Mouse (Mus musculus): ENCODE results near the gene Higd1b. TPM values are rescaled to one million over a fixed set of nuclear protein-coding genes. Genes with fewer than 3 reads are reported as not detected.
A peak's percentile ranks its signal among the peaks of the same experiment; 100 is the strongest.

Higd1b gene
- polyA plus RNA-seq (2015; fragmentation: Nextera tagmentation; extraction: Ambion mirVana), result 0.55 TPM in 1 of 2 replicates, not detected in the other

GRCm38 (mm10) chr11:102835549-102835948, at the start of gene Higd1b:
Gene Higd1b (plus strand): TSS chr11:102835849.
- H3K9ac ChIP-seq, result no peak within 1 kb of the TSS
- no peaks in the 10 kb centered on the region for H3K4me1 ChIP-seq (replicated peaks)
- no peak for ATAC-seq
- WGBS, result 71% methylated on average over 4 of the region's 4 CpGs
- H3K27ac ChIP-seq, result no peak within 1 kb of the TSS
- H3K36me3 ChIP-seq, result peaks cover 22% of the 10 kb centered on the region; the same call in 1 of the 2 replicates
- H3K4me2 ChIP-seq (replicated peaks), result no peak within 1 kb of the TSS
- H3K27me3 ChIP-seq (replicated peaks), result no peaks in the 10 kb centered on the region
- H3K4me3 ChIP-seq (replicated peaks), result no peak within 1 kb of the TSS
- no peaks in the 10 kb centered on the region for H3K9me3 ChIP-seq

- WGBS, result 71% methylated on average over 5 of the region's 5 CpGs
- H3K9ac ChIP-seq, result no peak overlapping the region
- ATAC-seq, result no peak
- no peak overlapping the region for H3K4me3 ChIP-seq (replicated peaks)
- no peak overlapping the region for H3K4me2 ChIP-seq (replicated peaks)
- no peaks in the 10 kb centered on the region for H3K36me3 ChIP-seq
- 0 out of 2 replicates have a peak, but pooled peaks cover 2% of the 10 kb centered on the region for H3K27me3 ChIP-seq (replicated peaks)
- H3K9me3 ChIP-seq, result no peaks in the 10 kb centered on the region
- no peak overlapping the region for H3K27ac ChIP-seq
- peaks cover 9% of the 10 kb centered on the region for H3K4me1 ChIP-seq (replicated peaks)
Observed at GRCm38 (mm10) chr11:102787688-102788177, 47.9 kb upstream of the Higd1b start.

- 40% methylated on average over 14 of the region's 14 CpGs for WGBS
- H3K9ac ChIP-seq, result no peak overlapping the region
- no peak for ATAC-seq
- H3K4me3 ChIP-seq (replicated peaks), result no peak overlapping the region
- H3K27me3 ChIP-seq (replicated peaks), result no peaks in the 10 kb centered on the region
- H3K9me3 ChIP-seq, result no peaks in the 10 kb centered on the region
- no peaks in the 10 kb centered on the region for H3K36me3 ChIP-seq
- no peak overlapping the region for H3K4me2 ChIP-seq (replicated peaks)
- peaks cover 9% of the 10 kb centered on the region for H3K4me1 ChIP-seq (replicated peaks)
- peak overlapping the region; percentile 10; the same call in 1 of the 2 replicates for H3K27ac ChIP-seq
Observed at GRCm38 (mm10) chr11:102791682-102792445, 43.8 kb upstream of the Higd1b start.

GRCm38 (mm10) chr11:102794157-102794556, 41.5 kb upstream of the Higd1b start:
- no peaks in the 10 kb centered on the region for H3K36me3 ChIP-seq
- no peak for ATAC-seq
- no peak overlapping the region for H3K4me3 ChIP-seq (replicated peaks)
- 34% methylated on average over 8 of the region's 8 CpGs for WGBS
- H3K9ac ChIP-seq, result no peak overlapping the region
- no peak overlapping the region for H3K4me2 ChIP-seq (replicated peaks)
- peaks cover 9% of the 10 kb centered on the region for H3K4me1 ChIP-seq (replicated peaks)
- H3K9me3 ChIP-seq, result no peaks in the 10 kb centered on the region
- no peaks in the 10 kb centered on the region for H3K27me3 ChIP-seq (replicated peaks)
- no peak overlapping the region for H3K27ac ChIP-seq

GRCm38 (mm10) chr11:102803453-102803852, 32.2 kb upstream of the Higd1b start:
- no peak for ATAC-seq
- H3K4me1 ChIP-seq (replicated peaks), result 0 out of 2 replicates have a peak, but pooled peaks cover 3% of the 10 kb centered on the region
- H3K36me3 ChIP-seq, result 0 out of 2 replicates have a peak, but pooled peaks cover 7% of the 10 kb centered on the region
- H3K4me2 ChIP-seq (replicated peaks), result no peak overlapping the region
- H3K27ac ChIP-seq, result no peak overlapping the region
- whole genome bisulfite sequencing, result 64% methylated on average over 5 of the region's 5 CpGs
- no peaks in the 10 kb centered on the region for H3K9me3 ChIP-seq
- no peak overlapping the region for H3K4me3 ChIP-seq (replicated peaks)
- no peak overlapping the region for H3K9ac ChIP-seq
- no peaks in the 10 kb centered on the region for H3K27me3 ChIP-seq (replicated peaks)

GRCm38 (mm10) chr11:102808246-102808645, 27.4 kb upstream of the Higd1b start:
- 59% methylated on average over 5 of the region's 5 CpGs for WGBS
- H3K9ac ChIP-seq, result no peak overlapping the region
- no peak for ATAC-seq

GRCm38 (mm10) chr11:102810721-102811485, 24.7 kb upstream of the Higd1b start:
- H3K9ac ChIP-seq, result no peak overlapping the region
- H3K27ac ChIP-seq, result no peak overlapping the region
- no peak for ATAC-seq
- no peak overlapping the region for H3K4me3 ChIP-seq (replicated peaks)
- no peaks in the 10 kb centered on the region for H3K27me3 ChIP-seq (replicated peaks)
- H3K4me2 ChIP-seq (replicated peaks), result no peak overlapping the region
- no peaks in the 10 kb centered on the region for H3K36me3 ChIP-seq
- 49% methylated on average over 4 of the region's 4 CpGs for whole genome bisulfite sequencing
- no peaks in the 10 kb centered on the region for H3K9me3 ChIP-seq
- H3K4me1 ChIP-seq (replicated peaks), result peaks cover 3% of the 10 kb centered on the region; the same call in 1 of the 2 replicates

More at GRCm38 (mm10) chr11:102808246-102808645, 27.4 kb upstream of the Higd1b start:
- Histone ChIP-seq H3K27me3 (replicated peaks) (no peaks in the 10 kb centered on the region), H3K4me1 (replicated peaks) (peaks cover 3% of the 10 kb centered on the region; the same call in 1 of the 2 replicates), H3K9me3 (no peaks in the 10 kb centered on the region), H3K4me2 (replicated peaks) (no peak overlapping the region), H3K27ac (no peak overlapping the region), H3K4me3 (replicated peaks) (no peak overlapping the region), H3K36me3 (no peaks in the 10 kb centered on the region)

GRCm38 (mm10) chr11:102814881-102815280, 20.8 kb upstream of the Higd1b start:
- Histone ChIP-seq H3K27ac (no peak overlapping the region), H3K36me3 (no peaks in the 10 kb centered on the region), H3K9ac (no peak overlapping the region), H3K4me3 (replicated peaks) (no peak overlapping the region), H3K27me3 (replicated peaks) (no peaks in the 10 kb centered on the region), H3K9me3 (no peaks in the 10 kb centered on the region), H3K4me1 (replicated peaks) (peaks cover 14% of the 10 kb centered on the region), H3K4me2 (replicated peaks) (no peak overlapping the region)
- no peak for ATAC-seq

- peaks cover 11% of the 10 kb centered on the region for H3K4me1 ChIP-seq (replicated peaks)
- peak overlapping the region; percentile 93 for H3K4me2 ChIP-seq (replicated peaks)
- H3K27ac ChIP-seq, result peak overlapping the region; percentile 98
- H3K27me3 ChIP-seq (replicated peaks), result no peaks in the 10 kb centered on the region
- no peaks in the 10 kb centered on the region for H3K36me3 ChIP-seq
- under 1% methylated on average over 69 of the region's 92 CpGs for WGBS
- no peaks in the 10 kb centered on the region for H3K9me3 ChIP-seq
- peak overlapping the region; percentile 94 for H3K9ac ChIP-seq
- peak; percentile 63 for ATAC-seq
- peak overlapping the region; percentile 81 for H3K4me3 ChIP-seq (replicated peaks)
Observed at GRCm38 (mm10) chr11:102818121-102819020, 17.3 kb upstream of the Higd1b start.

GRCm38 (mm10) chr11:102819021-102819782, 16.4 kb upstream of the Higd1b start, which contains the start of gene Gjc1:
Gene Gjc1 (minus strand): TSS chr11:102819700.
- Histone ChIP-seq H3K4me1 (replicated peaks) (peaks cover 11% of the 10 kb centered on the region), H3K36me3 (no peaks in the 10 kb centered on the region), H3K27ac (peak within 1 kb of the TSS; percentile 98), H3K4me2 (replicated peaks) (peak within 1 kb of the TSS; percentile 93), H3K27me3 (replicated peaks) (no peaks in the 10 kb centered on the region), H3K4me3 (replicated peaks) (peak within 1 kb of the TSS; percentile 81), H3K9me3 (no peaks in the 10 kb centered on the region), H3K9ac (peak within 1 kb of the TSS; percentile 94)
- under 1% methylated on average over 55 of the region's 97 CpGs for WGBS
- ATAC-seq, result peak; percentile 87

- H3K4me2 ChIP-seq (replicated peaks), result peak overlapping the region; percentile 93
- peak overlapping the region; percentile 94 for H3K9ac ChIP-seq
- WGBS, result 10% methylated on average over 14 of the region's 14 CpGs
- no peaks in the 10 kb centered on the region for H3K36me3 ChIP-seq
- peak; percentile 18 for ATAC-seq
- H3K4me3 ChIP-seq (replicated peaks), result peak overlapping the region; percentile 81
- H3K27me3 ChIP-seq (replicated peaks), result no peaks in the 10 kb centered on the region
- H3K4me1 ChIP-seq (replicated peaks), result peaks cover 11% of the 10 kb centered on the region
- peak overlapping the region; percentile 98 for H3K27ac ChIP-seq
- H3K9me3 ChIP-seq, result no peaks in the 10 kb centered on the region
Observed at GRCm38 (mm10) chr11:102819783-102820385, 15.8 kb upstream of the Higd1b start.

Measured in intestine, embryonic 15.5 days (tissue).